Mouse (Mus musculus) v-Abl transformed pro-B cells (cell line): ENCODE results near the gene Rfng.

Experiments used
- in situ Hi-C, 2 experiments: fragments of 400-800 bp; cut with MboI; formaldehyde crosslinking; loops; one replicate each; pipeline ENCODE4 v1.15.1; 2025; ENCODE audit not compliant: unreplicated experiment in 2 of 2

The Rfng gene

GRCm38 (mm10) chr11:120818251-120818650, 34.2 kb upstream of the Rfng start:
- in situ Hi-C loops = no loop called here

- in situ Hi-C loops = no loop called here
Measured at GRCm38 (mm10) chr11:120817358-120817757, 33.4 kb upstream of the Rfng start.

GRCm38 (mm10) chr11:120812068-120812467, 28.1 kb upstream of the Rfng start:
- in situ Hi-C loops = no loop called here

GRCm38 (mm10) chr11:120808010-120808409, 24.0 kb upstream of the Rfng start:
- in situ Hi-C loops = loop anchor here in 1 of 2 experiments (10.0 kb wide), 1 partner anchor 83 kb away; the partner anchor contains the start of genes Dcxr and Rac3

- in situ Hi-C loops = loop anchor here in 1 of 2 experiments (10.0 kb wide), 1 partner anchor 81 kb away; the partner anchor contains the start of genes Dcxr and Rac3
Measured at GRCm38 (mm10) chr11:120805375-120806298, 21.6 kb upstream of the Rfng start.

GRCm38 (mm10) chr11:120804769-120805168, 20.8 kb upstream of the Rfng start:
- in situ Hi-C loops = loop anchor here in 1 of 2 experiments (10.0 kb wide), 1 partner anchor 80 kb away; the partner anchor contains the start of genes Dcxr and Rac3

GRCm38 (mm10) chr11:120804274-120804673, 20.3 kb upstream of the Rfng start:
- in situ Hi-C loops = loop anchor here in 1 of 2 experiments (10.0 kb wide), 1 partner anchor 79 kb away; the partner anchor contains the start of genes Dcxr and Rac3

GRCm38 (mm10) chr11:120800061-120800904, 16.3 kb upstream of the Rfng start:
- in situ Hi-C loops = loop anchor here in 1 of 2 experiments (10.0 kb wide), 1 partner anchor 75 kb away; the partner anchor contains the start of genes Dcxr and Rac3

- in situ Hi-C loops = loop anchor here in 1 of 2 experiments (25.0 kb wide), 1 partner anchor 187 kb away; the partner anchor contains the start of genes Npb and Pcyt2
Measured at GRCm38 (mm10) chr11:120799316-120799890, 15.4 kb upstream of the Rfng start.

- in situ Hi-C loops = loop anchor here in 1 of 2 experiments (25.0 kb wide), 1 partner anchor 186 kb away; the partner anchor contains the start of genes Npb and Pcyt2
Measured at GRCm38 (mm10) chr11:120798244-120798643, 14.2 kb upstream of the Rfng start.

GRCm38 (mm10) chr11:120796614-120796946, 12.6 kb upstream of the Rfng start:
- in situ Hi-C loops = loop anchor here in 1 of 2 experiments (25.0 kb wide), 1 partner anchor 184 kb away; the partner anchor contains the start of genes Npb and Pcyt2

GRCm38 (mm10) chr11:120795756-120796613, 12.0 kb upstream of the Rfng start, which contains the start of gene Dus1l:
Dus1l (minus strand) TSS chr11:120796403.
- in situ Hi-C loops = loop anchor here in 1 of 2 experiments (25.0 kb wide), 1 partner anchor 184 kb away; the partner anchor contains the start of genes Npb and Pcyt2

- in situ Hi-C loops = loop anchor here in 1 of 2 experiments (25.0 kb wide), 1 partner anchor 180 kb away; the partner anchor contains the start of genes Npb and Pcyt2
Measured at GRCm38 (mm10) chr11:120792652-120793051, 8.6 kb upstream of the Rfng start.

- in situ Hi-C loops = loop anchor here in 1 of 2 experiments (25.0 kb wide), 1 partner anchor 178 kb away; the partner anchor contains the start of genes Npb and Pcyt2
Measured at GRCm38 (mm10) chr11:120789810-120790209, 5.8 kb upstream of the Rfng start.

GRCm38 (mm10) chr11:120789355-120789754, 5.3 kb upstream of the Rfng start:
- in situ Hi-C loops = loop anchor here in 1 of 2 experiments (25.0 kb wide), 1 partner anchor 177 kb away; the partner anchor contains the start of genes Npb and Pcyt2

- in situ Hi-C loops = loop anchor here in 1 of 2 experiments (25.0 kb wide), 1 partner anchor 176 kb away; the partner anchor contains the start of genes Npb and Pcyt2
Measured at GRCm38 (mm10) chr11:120788460-120788859, 4.5 kb upstream of the Rfng start.

GRCm38 (mm10) chr11:120785145-120785544, 1.1 kb upstream of the Rfng start:
- in situ Hi-C loops = loop anchor here in 1 of 2 experiments (25.0 kb wide), 1 partner anchor 173 kb away; the partner anchor contains the start of genes Npb and Pcyt2

GRCm38 (mm10) chr11:120783426-120784063, 462 bp downstream of the Rfng start:
- in situ Hi-C loops = loop anchor here in 1 of 2 experiments (25.0 kb wide), 1 partner anchor 171 kb away; the partner anchor contains the start of genes Npb and Pcyt2
